Mouse (Mus musculus) ovary, adult 18-20 months (tissue): ENCODE results near the gene Tgfb3.

Source experiments
- DNase-seq: peaks from one replicate; pipeline ENCODE4 v3.0.0; 2022; ENCODE audit warnings: low spot score, mixed read lengths

Gene Tgfb3

DNA sequence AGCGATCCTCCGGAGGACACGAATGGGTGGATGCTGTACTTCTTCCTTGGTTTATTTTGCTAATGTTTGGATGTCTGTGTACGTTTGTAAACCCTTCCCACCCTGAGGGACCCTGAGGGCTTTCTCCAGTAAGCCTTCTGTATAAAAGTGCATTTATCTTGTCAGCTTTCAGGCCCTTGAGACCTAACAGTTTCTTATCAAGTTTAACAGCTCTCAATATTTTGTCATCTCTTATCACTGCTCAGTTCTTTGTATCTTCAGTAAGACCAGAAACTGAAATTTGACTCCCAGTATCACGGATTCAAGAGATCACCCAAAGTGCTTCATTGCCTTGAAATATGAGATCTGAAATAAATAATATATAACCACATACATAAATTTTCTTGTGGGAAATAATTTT is 47.9 kb downstream of the Tgfb3 start:
- no peak for DNase-seq

DNA sequence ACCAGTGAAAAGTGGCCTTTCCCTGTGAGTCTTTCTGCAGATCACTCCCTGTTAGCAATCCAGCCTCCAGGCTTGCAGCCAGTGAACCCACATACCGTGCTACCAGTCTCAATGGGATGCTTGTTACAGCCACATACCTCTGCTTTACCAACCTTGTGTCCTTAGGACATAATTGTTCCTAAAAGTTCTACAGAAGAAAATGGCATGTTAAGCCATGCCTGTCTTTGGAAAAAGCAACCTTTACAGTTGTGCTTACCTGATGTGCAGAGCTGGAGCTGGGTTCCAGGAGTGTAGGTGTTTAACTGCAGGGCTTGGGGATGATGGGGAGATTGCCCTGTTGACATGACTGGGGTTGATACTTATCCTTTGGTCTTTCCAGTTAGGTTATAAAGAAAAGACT is 51.1 kb downstream of the Tgfb3 start:
- no peak for DNase-seq

DNA sequence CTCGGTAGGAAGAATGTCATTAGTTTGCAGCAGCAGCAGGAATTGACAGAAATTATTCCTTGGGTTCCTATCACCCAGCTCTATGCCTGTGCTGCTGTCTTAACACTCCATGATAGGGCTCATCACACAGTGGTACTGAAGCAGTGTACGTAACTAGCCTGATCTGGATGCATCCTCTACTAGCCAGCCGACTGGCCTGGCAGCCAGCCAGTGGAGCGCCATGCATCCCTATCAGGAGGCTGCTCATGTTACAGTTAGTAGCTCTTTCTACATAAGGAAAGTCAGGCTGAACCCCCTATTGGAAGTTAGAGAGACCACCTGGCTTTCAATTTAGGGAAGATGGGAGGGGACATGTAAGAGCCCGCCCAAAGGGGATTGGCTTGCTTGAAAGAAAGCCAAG is 51.8 kb downstream of the Tgfb3 start:
- DNase-seq, result no peak

DNA sequence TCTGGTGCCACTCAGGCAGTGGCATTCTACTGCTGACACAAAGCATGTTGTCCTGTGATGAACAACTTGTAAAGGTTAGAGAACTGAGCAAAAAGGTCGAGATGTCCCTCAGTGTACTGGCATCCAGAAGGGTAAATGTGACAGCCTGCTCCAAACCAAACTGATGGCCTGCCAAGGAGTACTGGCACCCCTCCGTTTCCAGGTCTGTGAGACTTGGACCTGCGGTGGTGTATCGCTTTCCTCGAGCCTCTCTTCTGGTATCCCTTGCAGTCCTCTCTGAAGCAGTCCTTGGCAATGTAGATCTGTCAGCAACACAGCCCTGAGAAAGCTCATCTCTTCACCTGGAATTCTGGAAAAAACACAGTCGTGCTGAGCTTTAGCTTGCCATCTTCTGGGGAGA is 53.4 kb downstream of the Tgfb3 start:
- no peak for DNase-seq

DNA sequence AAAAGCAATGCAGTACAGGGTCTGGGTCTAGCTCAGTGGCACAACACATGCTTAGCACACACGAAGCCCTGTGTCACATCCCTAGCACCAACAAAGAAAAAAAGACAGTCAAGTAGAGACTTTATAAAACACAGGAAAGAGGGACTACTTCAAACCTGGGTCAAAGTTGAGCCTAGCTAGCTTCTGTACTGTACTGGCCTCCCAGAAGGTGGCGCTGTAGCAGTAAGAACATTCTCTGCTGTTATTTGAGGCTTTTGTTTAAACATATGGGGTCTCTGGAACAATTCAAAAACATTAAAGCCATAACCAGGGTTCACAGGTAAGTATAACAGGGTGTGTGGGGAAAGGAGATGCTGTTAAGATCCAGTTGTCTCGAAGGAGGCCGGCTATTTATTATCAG is 54.4 kb downstream of the Tgfb3 start:
- no peak for DNase-seq

DNA sequence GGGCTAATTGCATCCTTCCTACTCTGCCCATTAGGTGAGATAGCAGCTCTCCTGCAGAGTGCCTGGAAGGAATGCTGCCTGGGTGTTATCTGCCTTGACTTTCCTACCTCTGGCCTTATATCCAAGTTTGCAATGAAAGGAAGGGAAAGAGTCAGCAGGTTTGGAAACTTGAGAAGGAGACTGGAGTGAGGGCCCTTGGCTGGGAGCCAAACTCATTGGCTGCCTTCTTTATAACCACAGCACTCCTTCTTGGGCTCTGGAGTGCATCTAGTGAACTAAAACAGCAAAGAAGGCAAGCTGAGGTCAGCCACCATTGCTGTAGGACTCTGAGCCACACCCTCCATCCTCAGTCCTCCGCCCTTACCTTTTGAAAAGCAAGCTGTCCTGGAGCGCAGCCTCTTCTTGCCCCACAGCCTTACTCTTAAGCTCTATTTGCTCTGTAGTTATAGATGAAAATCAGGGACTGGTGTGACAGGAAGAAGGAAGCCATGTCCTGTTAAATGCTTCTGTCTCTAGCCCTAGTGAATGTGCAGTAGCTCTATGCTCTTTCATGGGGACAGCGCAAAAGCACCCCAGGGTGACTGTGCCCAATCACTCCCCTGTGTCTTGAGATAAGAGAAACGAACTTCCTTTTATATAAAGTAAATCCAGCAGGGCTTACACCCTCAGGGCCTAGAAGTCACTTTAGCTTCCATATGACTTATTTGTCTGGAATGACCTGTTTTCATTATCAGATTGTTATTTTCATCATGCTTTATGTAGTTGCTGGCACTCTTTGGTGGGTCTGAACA is 55.6 kb downstream of the Tgfb3 start:
- no peak for DNase-seq

DNA sequence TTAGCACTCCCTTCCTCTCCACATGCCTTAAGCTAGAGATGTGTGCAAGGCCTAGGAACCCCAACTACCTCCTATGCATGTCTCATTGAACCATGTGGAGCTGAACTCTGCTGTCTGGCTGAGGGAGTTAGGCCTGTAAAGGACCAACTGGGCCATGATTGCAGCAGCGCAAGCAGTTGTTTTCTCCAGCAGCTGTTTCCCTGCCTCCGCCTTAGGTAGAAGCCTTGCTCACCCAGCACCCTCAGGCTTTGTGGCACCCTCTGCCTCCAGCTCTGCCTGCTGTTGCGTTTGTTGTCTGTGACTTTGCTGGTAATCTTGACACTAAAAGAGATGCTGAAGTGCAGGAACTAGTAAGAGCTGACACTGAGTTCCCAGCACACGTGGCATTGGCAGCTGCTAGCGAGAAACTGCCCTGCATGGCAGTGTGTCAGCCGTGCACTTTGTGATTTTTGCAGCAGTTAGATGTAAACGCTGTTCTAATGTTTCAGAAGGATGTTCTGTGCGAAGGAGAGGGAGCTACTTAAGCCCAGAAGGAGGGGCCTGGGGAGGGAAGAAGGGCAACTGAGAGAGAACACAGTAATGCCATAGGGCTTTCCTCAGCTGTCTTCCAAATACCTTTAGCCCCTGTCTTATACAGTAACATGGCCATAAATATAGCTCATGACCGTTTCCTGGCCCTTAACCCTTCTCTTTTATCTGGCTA is 56.4 kb downstream of the Tgfb3 start:
- DNase-seq, result no peak

DNA sequence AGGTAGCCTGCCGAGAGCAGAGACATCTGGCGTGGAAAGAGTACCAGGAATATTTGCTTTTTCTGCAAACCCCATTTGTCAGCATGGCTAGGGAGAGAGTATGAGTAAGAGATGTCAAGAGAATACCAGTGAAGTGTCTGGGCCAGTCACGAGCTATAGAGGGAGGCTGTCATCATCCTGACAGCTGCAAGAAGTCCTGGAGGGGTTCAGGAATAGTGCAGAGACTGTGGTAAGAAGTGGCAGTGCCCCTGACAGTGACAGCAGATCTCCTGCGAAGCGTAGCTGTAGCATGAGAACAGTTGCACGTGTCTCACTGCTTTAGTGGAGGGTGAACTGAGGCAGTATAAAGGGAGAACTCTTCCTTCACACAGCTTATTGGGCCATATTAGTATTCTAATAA is 57.3 kb downstream of the Tgfb3 start:
- DNase-seq, result no peak

DNA sequence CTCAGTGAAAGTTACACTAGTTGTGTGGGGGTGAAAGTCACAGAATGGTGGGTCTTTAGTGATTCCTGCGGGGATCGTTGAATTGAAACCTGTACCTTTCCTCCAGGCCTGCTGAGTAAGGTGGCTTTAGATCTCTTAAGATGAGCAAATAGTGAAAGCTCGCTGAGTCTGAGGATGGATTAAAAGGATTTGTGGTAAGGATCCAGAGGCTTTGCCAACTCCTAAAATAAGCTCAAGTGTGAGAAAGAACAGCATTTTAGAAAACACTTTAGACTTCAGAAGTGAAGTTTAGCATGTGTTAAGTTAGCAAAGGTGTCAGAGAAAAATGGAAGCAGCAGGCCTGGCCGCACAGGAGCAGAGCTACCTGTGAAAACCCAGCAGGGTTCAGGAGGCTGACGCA is 61.5 kb downstream of the Tgfb3 start:
- DNase-seq, result no peak

DNA sequence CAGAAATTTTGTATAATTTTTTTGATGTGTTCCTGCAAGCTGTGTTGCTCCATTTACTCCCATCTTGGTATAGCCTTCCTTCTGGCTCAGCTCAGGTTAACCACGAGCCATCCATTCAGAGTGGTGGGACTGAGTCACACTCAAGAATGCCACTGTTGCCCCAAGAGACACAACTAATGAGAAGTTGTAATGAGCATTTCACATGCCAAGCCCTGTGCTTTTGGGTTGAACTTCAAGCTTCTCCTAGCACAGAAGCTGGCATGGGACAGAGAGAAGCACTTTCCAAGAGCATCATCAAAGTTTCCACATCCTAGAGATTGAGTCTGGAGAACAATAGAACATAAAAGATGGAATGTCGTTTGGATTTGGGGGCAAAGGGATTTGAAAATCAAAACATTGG is 63.7 kb downstream of the Tgfb3 start:
- DNase-seq, result no peak

DNA sequence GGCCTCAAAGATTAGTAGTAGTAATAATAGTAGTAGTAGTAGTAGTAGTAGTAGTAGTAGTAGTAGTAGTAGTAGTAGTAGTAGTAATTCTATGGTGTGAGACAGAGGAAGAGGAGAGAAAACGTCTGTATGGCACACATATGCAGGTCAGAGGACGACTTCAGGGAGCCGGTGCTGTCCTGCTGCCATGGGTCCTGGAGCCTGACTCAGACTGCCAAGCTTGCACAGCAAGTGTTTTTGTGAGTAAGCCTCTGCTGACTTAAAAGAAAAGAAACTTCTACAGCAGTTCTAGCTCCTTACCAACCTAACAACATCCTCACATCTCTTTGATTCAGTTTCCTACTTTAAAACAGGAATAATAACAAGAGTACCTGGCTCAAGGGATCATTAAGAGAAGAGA is 64.2 kb downstream of the Tgfb3 start:
- DNase-seq, result no peak

DNA sequence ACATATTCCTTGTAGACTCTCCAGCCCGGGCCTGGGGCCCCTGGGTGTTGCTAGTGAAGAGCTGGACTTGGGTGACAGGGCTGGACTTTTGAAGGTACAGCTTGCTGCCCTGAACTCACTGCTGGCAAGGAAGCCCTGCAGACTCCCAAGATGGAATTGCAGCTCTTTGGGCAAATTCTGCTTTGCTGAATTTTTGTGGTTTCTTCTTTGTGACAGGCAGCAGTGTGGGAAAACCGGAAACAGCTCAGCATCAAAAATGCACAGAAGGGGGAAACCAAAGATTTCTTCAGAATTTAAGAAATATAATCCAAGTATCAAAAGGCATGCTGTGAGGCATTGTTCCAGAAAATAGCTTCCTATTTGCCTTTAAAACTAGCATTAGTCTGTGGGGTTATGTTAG is 64.7 kb downstream of the Tgfb3 start:
- DNase-seq, result no peak

DNA sequence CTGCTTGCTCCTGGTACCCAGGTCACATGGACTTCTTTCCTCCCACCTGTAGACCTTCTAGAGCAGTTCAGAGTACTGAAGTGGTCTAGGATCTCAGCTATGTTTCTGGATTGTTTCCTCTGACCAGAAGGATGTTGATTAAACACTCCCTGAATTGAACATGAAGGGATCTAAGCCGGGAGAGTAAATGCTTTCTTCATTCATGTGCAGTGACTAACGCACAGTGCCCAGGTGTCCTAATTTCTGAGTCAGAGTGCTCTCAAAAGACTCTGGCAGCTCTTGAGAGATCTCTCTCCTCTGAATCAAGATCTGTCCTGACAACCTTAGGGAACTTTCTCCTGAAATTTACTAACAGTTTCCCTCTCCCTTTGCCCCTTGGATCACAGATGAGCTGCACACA is 66.6 kb downstream of the Tgfb3 start:
- DNase-seq, result no peak

DNA sequence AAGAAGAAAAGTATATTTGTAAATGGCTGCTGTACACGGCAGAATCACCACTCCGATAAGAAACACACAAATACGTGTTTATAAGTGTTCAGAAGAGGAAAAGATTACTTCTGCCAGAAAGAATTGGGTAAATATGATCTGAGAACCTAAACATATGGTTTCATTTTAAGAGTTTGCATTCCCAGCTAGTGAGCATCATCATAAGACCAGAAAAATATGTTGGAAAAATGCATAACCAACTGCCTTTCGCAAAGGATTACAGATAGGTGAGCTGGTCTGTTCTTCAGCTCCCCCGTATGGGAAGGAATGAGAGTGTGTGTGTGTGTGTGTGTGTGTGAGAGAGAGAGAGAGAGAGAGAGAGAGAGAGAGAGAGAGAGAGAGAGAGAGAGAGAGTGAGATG is 68.2 kb downstream of the Tgfb3 start:
- no peak for DNase-seq

DNA sequence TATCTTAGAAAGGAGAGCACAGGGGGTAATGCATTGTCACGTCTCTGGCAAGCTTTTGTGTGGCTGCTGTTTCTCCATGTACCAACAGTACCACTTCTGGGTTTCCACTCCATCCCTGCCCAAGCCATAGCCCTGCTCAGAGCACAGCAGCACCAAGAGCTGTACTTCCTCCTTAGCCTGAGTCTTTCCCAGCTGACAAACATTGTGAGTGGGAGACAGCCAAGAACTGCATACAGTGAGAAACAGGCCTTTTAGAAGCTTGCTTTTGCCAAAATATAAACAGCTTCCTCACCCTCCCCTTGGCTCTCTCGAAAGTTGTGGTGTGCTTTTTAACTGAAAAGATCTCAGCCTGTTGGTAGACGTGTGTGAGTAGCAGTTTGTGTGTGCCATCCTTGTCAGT is 71.5 kb downstream of the Tgfb3 start:
- DNase-seq, result no peak
